Mouse (Mus musculus) forebrain, embryonic 13.5 days (tissue): ENCODE data around the gene Vps53. TPM values are rescaled to one million over a fixed set of nuclear protein-coding genes. Genes with fewer than 3 reads are reported as not detected.

Source experiments
- ATAC-seq: fragments of 200-750 bp; cut with Nextera tagmentation; 2 replicates; pipeline ENCODE4 v1.8.0; 2017
- H3K27ac ChIP-seq: fragments of 300-500 bp; sonication (generic); 2 replicates; pipeline ENCODE4 v1.5.1; 2015; ENCODE audit warnings: inconsistent platforms, mild to moderate bottlenecking, moderate library complexity
- H3K27me3 ChIP-seq: fragments of 300-500 bp; sonication (generic); 2 replicates; pipeline ENCODE4 v1.6.1; 2015; ENCODE audit warnings: mild to moderate bottlenecking, inconsistent platforms
- H3K36me3 ChIP-seq: fragments of 300-500 bp; sonication (generic); 2 replicates; pipeline ENCODE4 v1.6.1; 2015; ENCODE audit warnings: mild to moderate bottlenecking, inconsistent platforms; ENCODE audit not compliant: poor library complexity, severe bottlenecking
- H3K4me1 ChIP-seq: fragments of 300-500 bp; sonication (generic); 2 replicates; pipeline ENCODE4 v1.6.1; 2015; ENCODE audit warnings: inconsistent platforms
- H3K4me2 ChIP-seq: fragments of 300-500 bp; sonication (generic); 2 replicates; pipeline ENCODE4 v1.6.1; 2015; ENCODE audit warnings: inconsistent platforms, mild to moderate bottlenecking, moderate library complexity
- H3K4me3 ChIP-seq: fragments of 300-500 bp; sonication (generic); 2 replicates; pipeline ENCODE4 v1.5.1; 2015; ENCODE audit warnings: mild to moderate bottlenecking, inconsistent platforms
- H3K9ac ChIP-seq: fragments of 300-500 bp; sonication (generic); 2 replicates; pipeline ENCODE4 v1.6.1; 2015; ENCODE audit warnings: mild to moderate bottlenecking, inconsistent platforms
- H3K9me3 ChIP-seq: fragments of 300-500 bp; sonication (generic); replicated peaks from 2 replicates; pipeline ENCODE4 v1.6.1; 2016; ENCODE audit warnings: inconsistent platforms
- WGBS: fragments of 180-500 bp; shearing (Covaris S2); methylation state at CpG from one replicate; pipeline ENCODE4 v1.1.7; 2015; 5-methylcytosine and 5-hydroxymethylcytosine counted together
- polyA plus RNA-seq: library from polyadenylated mRNA; unstranded; fragments of >200 nt; fragmentation: Nextera tagmentation; extraction: Ambion mirVana; gene quantifications from 2 replicates; pipeline ENCODE4 v1.2.1, GENCODE M21; 2015

Vps53 gene
- polyA plus RNA-seq, 1 experiment from 2014 or later, result 59.8 TPM

- no peaks in the 10 kb centered on the region for H3K9me3 ChIP-seq
- no peak for ATAC-seq
- H3K27me3 ChIP-seq, result no peaks in the 10 kb centered on the region
- no peak overlapping the region for H3K4me3 ChIP-seq
- H3K36me3 ChIP-seq, result peaks cover 65% of the 10 kb centered on the region
- WGBS, result 86% methylated on average over 7 of the region's 7 CpGs
- H3K27ac ChIP-seq, result no peak overlapping the region
- H3K9ac ChIP-seq, result no peak overlapping the region
- H3K4me1 ChIP-seq, result no peaks in the 10 kb centered on the region
- no peak overlapping the region for H3K4me2 ChIP-seq
These were observed 43.6 kb downstream of the Vps53 start for GRCm38 (mm10) chr11:76135641-76136437.

- 87% methylated on average over 5 of the region's 5 CpGs for WGBS
- Histone ChIP-seq H3K9ac (no peak overlapping the region), H3K36me3 (peaks cover 50% of the 10 kb centered on the region), H3K27ac (no peak overlapping the region), H3K4me2 (no peak overlapping the region), H3K9me3 (no peaks in the 10 kb centered on the region), H3K27me3 (no peaks in the 10 kb centered on the region), H3K4me3 (no peak overlapping the region), H3K4me1 (no peaks in the 10 kb centered on the region)
- no peak for ATAC-seq
These were observed 48.6 kb downstream of the Vps53 start for GRCm38 (mm10) chr11:76130859-76131258.

DNA sequence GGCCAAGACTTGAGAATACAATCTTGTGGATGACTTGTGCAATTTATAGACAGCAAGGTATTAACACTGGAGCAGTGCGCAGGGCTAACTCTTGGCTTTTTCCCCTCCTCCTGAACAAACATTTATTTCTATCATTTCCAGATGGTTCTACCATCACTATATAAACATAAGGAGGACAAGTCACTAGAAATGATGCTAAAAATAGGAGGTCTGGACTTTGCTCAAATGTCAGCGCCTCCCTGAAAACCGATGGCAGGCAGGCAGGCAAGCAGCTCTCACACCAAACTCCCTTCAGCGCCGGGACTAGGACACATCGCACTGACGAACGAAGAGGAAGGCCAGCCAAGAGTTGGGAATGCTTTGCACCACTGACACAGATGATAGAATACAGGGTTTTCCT is 54.1 kb downstream of the Vps53 start:
- Histone ChIP-seq H3K4me2 (no peak overlapping the region), H3K9ac (no peak overlapping the region), H3K4me1 (no peaks in the 10 kb centered on the region), H3K27ac (no peak overlapping the region), H3K36me3 (peaks cover 37% of the 10 kb centered on the region), H3K4me3 (no peak overlapping the region), H3K27me3 (no peaks in the 10 kb centered on the region), H3K9me3 (no peaks in the 10 kb centered on the region)
- 91% methylated on average over 8 of the region's 8 CpGs for WGBS
- no peak for ATAC-seq

GRCm38 (mm10) chr11:76123517-76123916 is 55.9 kb downstream of the Vps53 start:
- WGBS, result 96% methylated on average over 1 of the region's 1 CpGs
- Histone ChIP-seq H3K27ac (no peak overlapping the region), H3K9ac (no peak overlapping the region), H3K9me3 (no peaks in the 10 kb centered on the region), H3K36me3 (peaks cover 50% of the 10 kb centered on the region), H3K4me3 (no peak overlapping the region), H3K27me3 (no peaks in the 10 kb centered on the region), H3K4me1 (no peaks in the 10 kb centered on the region), H3K4me2 (no peak overlapping the region)
- no peak for ATAC-seq

DNA sequence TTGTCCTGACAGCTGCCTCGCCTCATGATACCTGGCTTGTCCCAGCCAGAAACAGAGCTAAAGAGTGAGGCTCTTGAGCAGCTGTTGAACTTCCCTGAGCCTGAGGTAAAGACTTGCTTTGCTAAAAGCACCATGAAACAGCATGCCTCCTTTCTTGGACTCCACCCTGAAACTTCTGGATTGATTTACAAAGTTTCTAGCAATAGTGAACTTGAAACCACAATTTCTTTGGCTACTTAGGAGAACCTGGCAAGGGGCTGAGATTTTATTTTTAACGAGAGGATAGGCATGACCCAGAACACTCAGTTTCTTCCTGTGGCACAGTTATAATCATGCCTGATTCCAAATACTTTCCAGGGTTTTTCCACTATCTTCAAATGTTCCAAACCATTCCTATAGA is 56.9 kb downstream of the Vps53 start:
- ATAC-seq, result no peak
- H3K36me3 ChIP-seq, result peaks cover 55% of the 10 kb centered on the region
- no peak overlapping the region for H3K4me3 ChIP-seq
- H3K9me3 ChIP-seq, result no peaks in the 10 kb centered on the region
- WGBS, result 82% methylated on average over 2 of the region's 2 CpGs
- H3K4me2 ChIP-seq, result no peak overlapping the region
- H3K4me1 ChIP-seq, result no peaks in the 10 kb centered on the region
- H3K9ac ChIP-seq, result no peak overlapping the region
- H3K27me3 ChIP-seq, result no peaks in the 10 kb centered on the region
- no peak overlapping the region for H3K27ac ChIP-seq

DNA sequence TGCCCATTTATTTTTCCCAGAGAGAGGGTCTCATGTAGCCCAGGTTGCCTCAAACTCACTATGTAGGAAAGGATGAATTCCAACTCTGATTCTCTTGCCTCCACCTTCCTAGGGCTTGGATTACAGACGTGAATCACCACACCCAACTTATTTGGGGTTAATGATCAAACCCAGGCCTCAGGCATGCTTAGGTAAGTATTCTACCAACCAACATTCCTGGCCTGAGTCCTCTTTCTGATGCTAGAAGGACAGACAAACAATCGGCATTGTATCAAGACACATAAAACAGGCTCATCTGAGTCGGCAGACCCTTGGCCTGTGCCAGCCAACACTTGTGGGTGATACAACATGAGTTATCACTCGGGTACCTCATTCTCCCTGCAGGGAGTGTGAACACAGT is 58.4 kb downstream of the Vps53 start:
- ATAC-seq, result no peak
- no peaks in the 10 kb centered on the region for H3K4me1 ChIP-seq
- peaks cover 67% of the 10 kb centered on the region for H3K36me3 ChIP-seq

DNA sequence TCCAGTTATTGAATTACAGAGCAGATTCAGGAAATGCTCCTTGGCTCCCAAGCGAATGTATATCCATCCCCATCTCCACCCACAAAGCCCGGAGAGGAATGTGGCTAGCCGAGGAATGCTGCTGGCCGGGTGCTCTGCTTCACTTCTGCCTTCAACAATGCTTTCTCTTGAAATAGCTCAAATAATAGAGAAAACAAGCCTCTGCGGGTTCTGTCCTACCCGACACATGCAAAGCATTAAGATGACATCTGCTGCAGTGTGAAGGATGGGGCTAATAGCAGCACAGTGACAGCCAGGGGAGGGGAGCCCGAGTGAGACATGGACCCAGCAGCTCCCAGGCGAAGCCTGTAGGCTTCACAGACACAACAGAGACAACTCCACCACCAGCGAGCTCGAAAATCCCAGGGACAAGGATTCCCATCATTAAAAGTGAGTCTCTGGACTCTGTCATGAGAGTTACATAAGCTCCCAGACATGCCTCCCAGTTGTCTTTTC is 59.0 kb downstream of the Vps53 start:
- 79% methylated on average over 10 of the region's 10 CpGs for WGBS
- Histone ChIP-seq H3K36me3 (peaks cover 64% of the 10 kb centered on the region), H3K27ac (no peak overlapping the region), H3K4me1 (no peaks in the 10 kb centered on the region), H3K9me3 (no peaks in the 10 kb centered on the region), H3K27me3 (no peaks in the 10 kb centered on the region), H3K9ac (no peak overlapping the region), H3K4me3 (no peak overlapping the region), H3K4me2 (no peak overlapping the region)
- no peak for ATAC-seq

More for the DNA sequence above, 58.4 kb downstream of the Vps53 start:
- no peaks in the 10 kb centered on the region for H3K27me3 ChIP-seq
- H3K9me3 ChIP-seq, result no peaks in the 10 kb centered on the region
- H3K4me3 ChIP-seq, result no peak overlapping the region
- 90% methylated on average over 4 of the region's 4 CpGs for WGBS
- H3K4me2 ChIP-seq, result no peak overlapping the region
- no peak overlapping the region for H3K9ac ChIP-seq
- H3K27ac ChIP-seq, result no peak overlapping the region

DNA sequence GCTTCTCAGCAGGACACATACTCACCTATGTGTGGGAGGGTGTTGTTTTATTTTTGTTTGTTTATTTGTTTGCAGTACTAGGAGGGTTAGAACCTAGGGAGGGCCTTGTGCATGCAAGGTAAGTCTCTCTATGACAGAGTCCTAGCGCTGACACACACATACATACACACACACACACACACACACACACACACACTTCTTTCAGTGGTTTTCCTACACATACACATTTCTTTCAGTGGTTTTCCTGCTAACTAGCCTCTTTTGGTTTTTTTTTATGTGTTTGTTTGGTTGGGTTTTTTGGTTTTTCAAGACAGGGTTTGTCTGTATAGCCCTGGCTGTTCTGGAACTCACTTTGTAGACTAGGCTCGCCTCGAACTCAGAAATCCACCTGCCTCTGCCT is 69.0 kb downstream of the Vps53 start:
- no peak overlapping the region for H3K27ac ChIP-seq
- H3K27me3 ChIP-seq, result no peaks in the 10 kb centered on the region
- no peaks in the 10 kb centered on the region for H3K4me1 ChIP-seq
- peaks cover 44% of the 10 kb centered on the region for H3K36me3 ChIP-seq
- H3K9me3 ChIP-seq, result no peaks in the 10 kb centered on the region
- H3K4me3 ChIP-seq, result no peak overlapping the region
- no peak for ATAC-seq
- no peak overlapping the region for H3K9ac ChIP-seq
- WGBS, result 100% methylated on average over 3 of the region's 3 CpGs
- no peak overlapping the region for H3K4me2 ChIP-seq

DNA sequence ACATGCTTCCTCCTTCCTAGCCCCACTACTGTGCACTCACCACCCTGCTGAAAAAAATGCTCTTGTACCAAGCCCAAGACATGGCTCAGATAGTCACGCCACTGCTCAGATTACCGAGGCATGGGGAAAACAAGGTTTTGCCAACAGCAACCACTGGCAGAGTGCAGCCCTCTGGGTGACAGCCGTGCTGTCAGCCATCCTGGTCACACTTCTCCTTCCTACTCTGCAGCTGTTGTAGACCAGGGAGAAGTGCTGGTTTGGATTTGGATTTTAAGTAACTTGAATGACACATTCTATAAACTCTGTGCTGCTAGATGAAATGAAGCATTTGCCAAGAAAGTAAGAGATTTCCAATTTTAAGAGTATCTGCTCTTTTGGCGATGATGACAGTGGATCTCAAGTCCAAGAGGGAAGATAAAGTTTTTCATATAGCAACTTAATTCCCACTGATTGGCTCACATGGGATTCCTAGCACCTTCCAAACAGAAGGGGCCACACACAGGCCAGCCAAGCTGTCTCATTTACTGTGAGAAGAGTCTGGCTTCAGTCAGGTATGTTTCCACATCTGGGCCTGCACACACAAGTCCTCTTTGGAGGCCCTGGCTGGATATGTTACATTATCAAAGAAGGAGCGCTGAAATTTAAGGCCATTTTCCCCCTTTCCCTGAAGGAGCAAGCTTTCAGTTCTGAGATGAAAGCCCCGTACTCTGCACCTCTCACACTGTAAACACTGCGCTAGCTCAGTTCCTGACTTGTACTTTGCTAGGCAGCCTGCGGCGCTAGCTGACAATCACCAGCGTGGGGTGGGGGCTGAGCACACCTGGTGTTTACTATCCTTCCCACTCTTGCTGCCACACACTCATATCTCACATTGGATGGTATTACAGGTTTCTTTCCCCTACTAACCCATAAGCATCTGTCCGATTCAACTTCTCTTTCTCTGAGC is 72.6 kb downstream of the Vps53 start:
- no peaks in the 10 kb centered on the region for H3K27me3 ChIP-seq
- no peak overlapping the region for H3K4me3 ChIP-seq
- 91% methylated on average over 11 of the region's 11 CpGs for WGBS

GRCm38 (mm10) chr11:76101154-76101553 is 78.3 kb downstream of the Vps53 start:
- Histone ChIP-seq H3K9ac (no peak overlapping the region), H3K27ac (no peak overlapping the region), H3K27me3 (no peaks in the 10 kb centered on the region), H3K4me3 (no peak overlapping the region), H3K9me3 (no peaks in the 10 kb centered on the region), H3K4me1 (no peaks in the 10 kb centered on the region), H3K36me3 (peaks cover 31% of the 10 kb centered on the region), H3K4me2 (no peak overlapping the region)
- no peak for ATAC-seq

More for the DNA sequence above, 72.6 kb downstream of the Vps53 start:
- no peaks in the 10 kb centered on the region for H3K4me1 ChIP-seq
- no peak overlapping the region for H3K4me2 ChIP-seq
- H3K36me3 ChIP-seq, result peaks cover 23% of the 10 kb centered on the region
- H3K9ac ChIP-seq, result no peak overlapping the region
- H3K9me3 ChIP-seq, result no peaks in the 10 kb centered on the region
- no peak for ATAC-seq
- no peak overlapping the region for H3K27ac ChIP-seq

DNA sequence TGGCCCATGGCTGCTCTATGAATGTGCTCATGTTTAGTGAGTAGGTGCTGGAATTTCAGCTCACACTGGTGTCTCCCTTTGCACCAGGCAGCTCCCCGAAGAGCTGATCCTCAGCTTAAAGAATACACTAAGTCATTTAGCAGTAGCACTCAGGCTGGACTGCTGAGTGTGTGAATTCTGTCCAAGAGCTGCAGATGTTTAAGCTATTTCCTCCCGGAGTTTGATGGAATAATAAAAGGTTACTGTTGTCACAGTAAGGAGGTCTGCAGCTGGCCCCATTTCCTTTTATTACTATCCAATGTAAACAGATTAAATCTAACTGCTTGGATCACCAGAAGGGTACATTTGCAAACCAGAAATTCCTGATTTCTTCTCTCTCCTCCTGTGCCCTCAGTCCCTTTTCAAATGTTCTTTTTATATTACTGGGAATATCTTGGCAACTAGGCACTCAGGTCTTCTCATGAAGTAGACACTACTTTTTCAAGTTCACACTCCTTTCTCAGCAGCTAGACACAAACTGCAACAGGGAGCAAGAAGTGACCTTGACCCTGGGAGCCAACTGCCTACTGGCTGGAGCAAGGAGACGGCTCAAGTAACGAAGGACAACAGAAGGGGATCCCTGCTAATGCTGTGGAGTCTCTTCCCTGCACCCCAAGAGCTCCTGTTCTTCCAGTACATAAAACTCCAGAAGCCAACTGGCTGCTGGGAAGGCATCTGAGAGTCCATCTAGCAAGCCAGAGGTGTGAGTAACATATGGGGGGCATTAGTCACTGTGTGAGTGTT is 80.1 kb downstream of the Vps53 start:
- Histone ChIP-seq H3K4me1 (no peaks in the 10 kb centered on the region), H3K27me3 (no peaks in the 10 kb centered on the region), H3K9ac (no peak overlapping the region), H3K27ac (no peak overlapping the region), H3K4me2 (no peak overlapping the region), H3K36me3 (peaks cover 31% of the 10 kb centered on the region), H3K9me3 (no peaks in the 10 kb centered on the region), H3K4me3 (no peak overlapping the region)
- ATAC-seq, result no peak
- 82% methylated on average over 4 of the region's 4 CpGs for WGBS
